Mouse (Mus musculus): ENCODE results near the gene Ascl3.

DNA sequence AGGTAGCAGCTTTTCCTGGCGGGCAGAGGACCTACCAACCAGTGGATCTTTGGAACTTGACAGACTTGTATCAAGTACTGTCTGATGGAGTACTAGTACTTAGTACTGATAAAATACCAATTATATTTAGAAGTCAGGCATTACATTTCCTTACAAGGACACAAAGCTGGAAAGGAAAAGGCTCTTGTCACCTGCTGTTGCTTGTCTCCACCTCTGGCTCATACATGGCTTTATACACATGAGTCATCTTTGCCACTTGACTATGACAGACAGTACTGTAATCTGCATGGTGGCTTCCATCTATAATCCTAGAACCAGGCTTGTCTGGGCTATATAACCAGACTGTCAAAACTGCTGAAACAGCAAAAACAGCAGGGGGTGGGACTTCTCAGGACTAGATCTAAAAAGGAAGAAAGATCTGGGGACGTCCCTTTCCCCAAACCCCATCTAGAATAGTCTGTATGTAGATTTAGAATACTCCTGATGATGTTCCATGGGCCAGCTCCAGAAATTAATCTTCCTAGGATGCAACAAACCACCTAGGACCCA, 18.0 kb downstream of the Ascl3 start:
- TF ChIP-seq EP300 (IDR thresholded peaks at IDR 0.05; ENCODE audit: insufficient read depth, low read depth, low read length) = no peak
- no peak for TF ChIP-seq POLR2A (IDR thresholded peaks at IDR 0.05; ENCODE audit: insufficient read depth, low read length)
- TF ChIP-seq CTCF (IDR thresholded peaks at IDR 0.05; ENCODE audit: low read depth, low read length) = no peak
